Mouse (Mus musculus) regulatory T cell (primary cell): ENCODE measurements around the gene Cttnbp2.

Source experiments
- in situ Hi-C: fragments of 300-600 bp; cut with MboI, MseI; formaldehyde crosslinking; loops from one replicate; pipeline ENCODE4 v1.15.1; 2025; ENCODE audit warnings: high pct_unique_total_duplicates

Gene Cttnbp2

DNA sequence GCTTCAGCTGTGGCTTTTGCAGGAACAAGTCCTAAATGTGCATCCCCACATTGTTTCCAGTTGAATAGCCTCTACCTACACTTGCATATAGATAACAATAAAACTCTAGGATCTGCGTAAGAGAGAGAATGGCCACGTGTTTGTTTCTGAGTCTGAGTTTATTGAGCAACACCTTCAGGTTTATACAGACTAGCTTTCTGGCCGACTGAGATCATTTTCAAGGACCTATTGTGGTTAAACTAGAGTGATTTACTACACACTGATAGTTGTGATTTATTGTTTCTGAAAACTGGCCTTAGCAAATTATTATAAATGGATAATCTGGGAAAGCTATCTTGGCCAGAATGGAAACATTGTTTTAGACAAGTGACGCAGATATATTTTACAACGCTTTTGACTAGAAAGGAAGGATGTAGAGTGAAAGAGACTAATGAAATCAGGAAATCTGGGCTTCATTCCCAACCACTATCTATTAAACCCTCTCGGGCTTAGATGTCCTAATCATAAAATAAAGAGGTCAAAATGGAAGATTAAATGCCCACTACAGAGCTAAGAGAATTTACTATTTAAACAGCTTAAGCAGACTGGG is 96.7 kb downstream of the Cttnbp2 start:
- in situ Hi-C loops = no loop called here

GRCm38 (mm10) chr6:18415961-18416360 is 98.7 kb downstream of the Cttnbp2 start:
- in situ Hi-C loops = no loop called here

DNA sequence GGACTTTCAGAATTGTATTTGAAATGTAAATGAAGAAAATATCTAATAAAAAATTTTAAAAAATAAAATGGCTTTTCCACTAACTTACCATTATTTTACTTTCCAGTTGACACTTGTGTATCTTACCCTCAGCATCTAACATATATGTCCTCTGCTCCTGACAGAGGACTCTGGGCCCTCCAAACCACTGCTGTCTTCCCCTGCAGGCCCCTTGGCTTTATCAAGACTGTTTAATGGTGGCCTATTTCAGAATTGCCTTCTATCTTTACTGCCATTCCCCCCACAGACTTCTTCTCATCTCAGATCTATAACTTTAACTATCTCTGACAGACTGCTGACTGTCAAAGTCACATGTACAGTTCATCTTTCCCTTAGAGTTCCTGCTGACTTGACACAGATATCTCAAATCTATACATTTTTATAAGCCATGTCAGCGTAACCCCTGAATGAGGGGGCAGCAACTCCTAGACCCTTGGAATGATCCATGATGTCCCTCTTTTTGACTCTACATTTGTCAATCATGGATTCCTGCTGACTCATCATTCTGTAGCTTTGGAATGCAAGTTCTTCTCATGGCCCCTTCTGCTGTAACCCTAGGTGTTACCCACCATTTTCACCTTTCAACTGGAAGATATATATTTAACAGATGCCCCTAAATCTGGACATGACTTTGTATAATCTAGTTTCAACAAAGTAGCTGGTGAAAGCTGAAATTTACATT is 103.0 kb downstream of the Cttnbp2 start:
- in situ Hi-C loops = no loop called here

GRCm38 (mm10) chr6:18408445-18408844 is 106.2 kb downstream of the Cttnbp2 start:
- in situ Hi-C loops = loop anchor here (10.0 kb wide), 1 partner anchor 1524 kb away; no protein-coding TSS in a partner anchor

GRCm38 (mm10) chr6:18401066-18401674 is 113.5 kb downstream of the Cttnbp2 start:
- in situ Hi-C loops = loop anchor here (10.0 kb wide), 1 partner anchor 1516 kb away; no protein-coding TSS in a partner anchor

DNA sequence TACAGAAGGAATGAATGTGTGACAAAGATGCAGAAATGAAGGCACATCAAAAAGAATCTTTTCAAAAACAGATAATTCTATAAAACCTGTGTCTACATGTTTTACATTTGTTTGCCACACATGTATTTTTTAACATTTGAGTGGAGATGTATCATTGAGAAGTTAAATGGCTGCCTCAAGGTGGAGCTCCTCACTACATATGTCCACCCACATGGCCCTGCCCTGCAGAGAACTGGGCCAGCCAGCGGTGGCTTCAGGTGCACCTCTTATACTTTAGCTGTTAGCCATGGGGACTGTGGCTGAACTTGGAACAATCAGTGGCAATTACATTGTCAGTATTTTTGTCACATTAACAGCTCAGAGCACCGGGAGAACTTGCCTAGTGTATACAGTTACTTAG is 133.3 kb downstream of the Cttnbp2 start:
- in situ Hi-C loops = no loop called here

DNA sequence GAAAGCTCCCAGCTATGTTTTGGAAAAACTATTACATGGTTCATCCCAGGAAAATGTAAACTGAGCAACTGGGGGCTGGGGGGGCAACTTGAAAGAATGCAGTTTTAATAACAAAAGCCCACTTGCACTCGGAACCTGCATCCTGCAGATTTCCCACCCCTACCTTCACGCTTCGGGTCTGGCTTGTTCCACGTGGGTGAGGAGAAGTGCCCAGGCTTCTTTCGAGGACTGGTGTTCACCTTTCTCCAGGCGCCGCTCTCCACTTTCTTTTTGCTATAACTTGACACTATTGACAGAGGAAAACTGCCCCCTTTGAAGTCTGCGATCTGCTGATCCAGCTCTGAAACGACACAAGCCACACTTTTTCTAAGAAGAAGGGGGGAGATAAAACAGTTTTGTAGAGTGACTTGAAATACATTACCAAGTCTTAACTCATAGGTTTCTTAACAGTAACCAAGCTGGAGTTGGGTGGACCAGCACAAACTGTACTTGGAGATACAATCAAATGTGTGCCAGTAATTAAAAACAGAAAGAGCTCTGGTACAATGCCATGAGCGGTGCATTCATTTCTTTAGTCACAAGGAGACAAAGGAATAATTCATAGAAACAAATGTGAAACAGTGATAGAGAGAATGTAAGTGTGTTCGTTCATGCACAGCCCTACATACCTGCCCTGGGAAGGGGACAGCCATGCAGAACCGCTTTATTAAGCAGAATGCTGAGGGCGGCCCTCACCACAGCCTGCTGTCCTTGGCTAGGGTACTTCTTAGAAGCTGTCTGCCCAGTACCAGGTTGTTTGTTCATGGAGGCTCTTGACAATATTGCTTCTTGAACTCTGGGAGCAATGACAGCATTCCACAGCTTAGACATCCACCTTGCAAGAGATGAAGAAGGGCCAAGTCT is 134.1 kb downstream of the Cttnbp2 start:
- in situ Hi-C loops = no loop called here

- in situ Hi-C loops = loop anchor here (10.0 kb wide), 1 partner anchor 293 kb away; no protein-coding TSS in a partner anchor
Measured at GRCm38 (mm10) chr6:18377755-18378154, 136.9 kb downstream of the Cttnbp2 start.

DNA sequence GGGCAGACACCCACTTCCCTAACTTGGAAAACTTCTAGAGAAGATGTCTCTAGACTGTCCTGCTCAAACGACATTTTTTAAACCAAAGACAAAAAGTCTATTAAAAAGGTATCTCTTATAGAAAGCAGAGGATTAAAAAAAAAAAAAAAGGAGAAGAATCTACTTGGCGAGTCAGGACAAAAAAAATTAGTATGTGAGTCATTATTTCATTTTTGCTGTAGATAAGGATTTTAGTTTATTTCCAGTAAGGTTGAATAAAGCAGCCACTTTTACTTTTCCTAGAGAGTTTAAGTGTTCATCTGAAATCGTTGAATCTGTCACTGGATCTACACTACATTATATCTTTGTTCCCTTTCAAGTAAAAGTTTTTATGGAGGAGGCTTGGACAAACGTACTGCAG is 139.9 kb downstream of the Cttnbp2 start:
- in situ Hi-C loops = loop anchor here (10.0 kb wide), 1 partner anchor 290 kb away; no protein-coding TSS in a partner anchor

GRCm38 (mm10) chr6:18373652-18374051 is 141.0 kb downstream of the Cttnbp2 start:
- in situ Hi-C loops = loop anchor here (10.0 kb wide), 1 partner anchor 289 kb away; no protein-coding TSS in a partner anchor

- in situ Hi-C loops = loop anchor here (10.0 kb wide), 1 partner anchor 288 kb away; no protein-coding TSS in a partner anchor
Measured at GRCm38 (mm10) chr6:18372447-18373228, 142.0 kb downstream of the Cttnbp2 start.

DNA sequence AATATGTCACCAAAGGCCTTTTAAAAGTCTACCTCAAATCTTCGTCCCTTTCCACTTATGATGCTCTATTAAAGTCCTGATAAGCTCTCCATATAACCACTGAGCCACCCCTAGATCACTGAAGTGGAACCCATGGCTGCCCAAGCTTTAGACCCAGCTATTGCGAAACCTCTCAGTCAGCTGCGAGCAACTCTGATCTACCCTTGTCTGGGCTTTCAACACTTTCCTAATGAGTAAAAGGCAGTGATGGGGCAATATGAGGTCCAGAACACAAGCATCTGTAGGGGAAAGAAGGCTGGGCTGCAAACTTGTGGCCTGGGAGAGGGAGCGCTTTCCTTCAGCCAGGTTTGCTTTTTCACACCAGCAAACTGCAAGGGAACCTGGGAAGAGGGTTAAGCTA is 144.9 kb downstream of the Cttnbp2 start:
- in situ Hi-C loops = loop anchor here (10.0 kb wide), 1 partner anchor 285 kb away; no protein-coding TSS in a partner anchor

GRCm38 (mm10) chr6:18369054-18369453 is 145.6 kb downstream of the Cttnbp2 start:
- in situ Hi-C loops = no loop called here

DNA sequence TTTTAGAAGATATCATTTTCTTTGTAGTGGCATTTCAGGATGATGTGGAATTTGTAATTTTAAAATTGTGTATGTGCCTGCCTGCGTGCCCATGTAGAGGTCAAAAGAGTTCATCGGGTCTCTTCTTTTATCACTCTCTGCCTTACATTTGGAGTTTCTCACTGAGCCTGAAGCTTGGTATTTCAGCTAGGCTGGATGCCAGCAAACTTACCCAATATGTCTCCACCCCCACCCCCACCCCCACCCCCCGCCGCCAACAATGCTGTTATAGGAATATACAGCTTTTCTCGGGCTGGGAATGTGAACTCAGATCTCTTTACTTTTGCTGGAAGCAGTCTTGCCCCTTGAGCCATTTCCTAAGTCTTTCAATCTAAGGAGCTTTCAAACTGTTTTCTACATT is 152.4 kb downstream of the Cttnbp2 start:
- in situ Hi-C loops = no loop called here

GRCm38 (mm10) chr6:18360955-18361354 is 153.7 kb downstream of the Cttnbp2 start:
- in situ Hi-C loops = no loop called here

DNA sequence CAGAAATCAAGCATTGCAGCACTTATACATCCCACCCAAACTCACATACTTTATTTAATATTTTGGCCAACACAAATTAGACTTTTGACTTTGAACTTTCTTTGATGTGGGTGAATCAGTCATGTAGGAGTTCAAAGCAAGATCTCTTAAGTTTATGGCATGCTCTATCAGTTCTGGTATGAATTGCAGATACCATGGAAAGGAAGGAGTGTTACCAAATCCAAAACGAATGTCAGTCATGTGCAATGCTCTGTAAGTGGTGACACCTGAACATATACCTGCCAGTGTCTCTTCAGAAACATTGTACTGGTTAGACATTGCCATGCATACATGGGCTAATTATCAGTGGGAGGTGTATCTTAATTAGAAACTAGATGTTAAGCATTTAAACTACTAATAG is 154.5 kb downstream of the Cttnbp2 start:
- in situ Hi-C loops = no loop called here

GRCm38 (mm10) chr6:18349153-18349858 is 165.3 kb downstream of the Cttnbp2 start:
- in situ Hi-C loops = no loop called here

- in situ Hi-C loops = no loop called here
Measured at GRCm38 (mm10) chr6:18344272-18344671, 170.4 kb downstream of the Cttnbp2 start.

DNA sequence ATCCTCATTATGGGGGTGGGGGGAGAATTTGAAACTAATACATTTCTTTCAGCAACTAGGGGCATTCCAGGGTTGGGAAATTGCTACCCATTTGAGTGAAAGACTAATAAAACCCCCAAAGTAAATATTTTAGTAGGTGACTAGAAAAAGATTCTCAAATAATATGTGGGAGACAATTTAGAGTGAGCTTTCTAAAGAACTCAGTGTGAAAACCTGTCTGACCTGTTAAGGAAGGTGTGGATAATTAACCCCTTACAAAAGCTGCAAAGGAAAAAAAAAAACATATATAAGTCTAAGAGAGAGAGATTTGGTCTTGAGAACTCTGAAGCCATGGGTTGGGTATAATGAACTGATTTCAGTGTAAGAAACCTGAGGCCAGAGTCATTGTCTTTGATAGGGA is 176.3 kb downstream of the Cttnbp2 start:
- in situ Hi-C loops = no loop called here

- in situ Hi-C loops = no loop called here
Measured at GRCm38 (mm10) chr6:18335393-18335792, 179.2 kb downstream of the Cttnbp2 start.
